Mouse (Mus musculus): ENCODE results near the gene Gm36176.
A peak's percentile ranks its signal among the peaks of the same experiment; 100 is the strongest.

Gene Gm36176

DNA sequence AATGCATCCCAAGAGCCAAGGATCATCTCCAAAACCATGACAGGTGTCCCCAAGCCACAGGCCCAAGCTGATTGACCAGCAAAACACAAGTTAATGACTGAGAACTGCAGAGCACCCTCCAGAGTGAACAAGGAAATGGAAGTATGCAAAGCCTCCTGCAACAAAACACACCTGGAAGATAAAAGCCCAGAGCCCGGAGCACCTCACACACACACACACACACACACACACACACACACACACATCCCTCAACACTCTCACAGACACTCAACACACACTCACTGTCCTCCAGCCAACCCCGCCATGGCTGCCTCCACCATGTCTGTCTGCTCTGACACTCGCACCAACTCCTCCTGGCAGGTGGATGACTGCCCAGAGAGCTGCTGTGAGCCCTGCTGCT lies at the start of gene Gm36176:
Gene Gm36176, plus strand, starts transcription at position 301 of the 400 bp plus-strand sequence.
- DNase-seq (ENCODE audit: low read depth, low spot score): no peak

DNA sequence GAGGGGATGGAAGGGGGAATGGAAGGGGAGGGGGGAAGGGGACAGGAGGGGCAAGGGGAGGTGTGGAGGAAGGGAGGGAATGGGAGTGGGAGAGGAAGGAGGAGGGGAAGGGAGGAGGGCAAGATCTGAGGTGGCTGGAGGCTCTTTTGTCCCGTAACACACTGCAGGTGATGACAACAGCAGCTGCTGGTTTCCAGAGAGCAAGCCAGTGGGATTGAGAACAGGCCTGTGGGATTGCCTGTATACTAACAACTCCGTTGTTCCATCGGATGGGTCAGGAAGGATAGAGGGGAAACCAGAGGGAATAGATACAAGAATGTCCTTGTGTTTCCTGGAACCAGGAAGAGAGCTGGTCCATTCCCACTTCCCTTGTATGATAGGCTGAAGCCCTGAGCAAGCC lies 48.9 kb upstream of the Gm36176 start:
- no peak for DNase-seq (ENCODE audit: low read depth, low spot score)

DNA sequence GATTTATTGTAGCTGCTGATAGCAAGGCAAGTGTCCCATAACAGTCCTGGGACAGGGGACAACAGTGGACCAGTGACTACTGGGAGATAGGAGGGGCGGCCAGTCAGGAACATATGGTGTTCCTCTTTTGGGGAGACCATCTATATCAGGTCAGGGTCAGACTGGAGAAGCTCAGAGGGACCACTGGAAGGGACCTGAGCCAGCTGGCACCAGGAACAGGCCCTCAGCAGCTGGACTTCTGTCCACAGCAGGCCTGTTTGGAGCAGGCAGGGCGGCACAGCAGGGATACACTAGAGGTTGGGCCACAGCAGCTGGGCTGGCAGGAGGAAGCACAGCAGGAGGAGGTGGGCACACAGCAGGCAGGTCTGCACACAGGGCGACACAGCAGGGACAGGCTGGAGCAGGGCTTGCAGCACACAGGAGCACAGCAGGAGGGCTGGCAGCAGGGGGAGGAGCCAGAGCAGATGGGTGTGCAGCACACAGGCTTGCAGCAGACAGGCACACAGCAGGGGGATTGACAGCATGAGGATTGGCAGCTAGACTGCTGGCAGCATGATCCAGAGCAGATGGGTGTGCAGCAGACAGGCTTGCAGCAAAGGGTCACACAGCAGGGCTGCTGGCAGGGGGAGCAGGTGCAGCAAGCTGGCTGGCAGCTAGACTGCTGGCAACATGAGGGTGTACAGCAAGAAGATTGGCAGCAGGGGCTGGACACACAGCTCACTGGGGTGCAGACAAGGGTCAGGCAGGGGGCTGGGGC lies 48.3 kb upstream of the Gm36176 start:
- peak; percentile 16 for DNase-seq (ENCODE audit: low read depth, low spot score)

DNA sequence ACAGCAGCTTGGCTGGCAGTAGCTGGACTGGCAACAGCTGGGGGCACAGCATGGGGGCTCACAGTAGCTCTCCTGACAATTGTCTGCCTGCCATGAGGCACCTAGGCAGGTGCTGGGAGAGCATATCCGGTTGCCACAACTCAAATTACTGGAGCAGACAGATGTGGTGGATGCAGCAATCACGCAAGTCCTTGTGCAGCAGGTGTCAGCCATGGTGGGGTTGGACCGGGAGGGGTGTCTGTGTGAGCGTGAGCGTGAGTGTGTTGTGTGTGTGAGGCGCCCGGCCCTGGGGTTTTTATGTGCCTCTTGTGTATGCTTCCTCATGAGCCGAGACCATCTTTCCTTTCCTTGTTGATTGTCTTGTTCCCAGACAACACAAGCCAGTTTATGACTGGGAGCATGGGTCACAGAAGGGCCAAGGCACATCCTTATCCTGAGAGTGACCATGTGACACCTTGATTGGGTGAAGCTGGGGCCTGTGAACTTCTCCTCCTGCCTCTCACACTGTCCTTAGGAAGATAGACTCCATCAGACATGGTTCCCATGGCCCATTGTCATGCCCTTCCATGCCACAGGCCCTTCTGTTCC lies 47.6 kb upstream of the Gm36176 start, which contains the start of gene Gm19668:
Gene Gm19668, minus strand, starts transcription at position 213 of the 588 bp plus-strand sequence.
- DNase-seq (ENCODE audit: low read depth, low spot score): peak; percentile 29

DNA sequence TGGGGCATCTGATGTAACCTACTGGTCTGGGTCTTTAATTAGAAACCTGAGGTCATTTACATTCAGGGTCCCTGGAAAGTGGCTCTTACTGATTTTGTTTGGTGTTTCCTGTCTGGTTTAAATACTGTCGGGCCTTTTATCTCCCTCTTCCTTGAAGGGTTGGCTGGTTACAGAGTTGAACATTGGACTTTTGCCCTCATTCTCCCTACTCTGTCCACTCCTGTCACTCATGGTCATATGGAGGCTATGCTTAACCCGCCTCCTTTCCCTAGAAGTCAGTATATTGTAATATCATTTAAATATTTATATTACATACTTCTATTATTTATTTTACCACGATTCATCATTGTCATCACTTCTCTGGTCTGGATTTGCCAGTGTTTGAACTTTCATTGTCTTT lies 42.5 kb upstream of the Gm36176 start:
- DNase-seq (ENCODE audit: low read depth, low spot score): no peak

DNA sequence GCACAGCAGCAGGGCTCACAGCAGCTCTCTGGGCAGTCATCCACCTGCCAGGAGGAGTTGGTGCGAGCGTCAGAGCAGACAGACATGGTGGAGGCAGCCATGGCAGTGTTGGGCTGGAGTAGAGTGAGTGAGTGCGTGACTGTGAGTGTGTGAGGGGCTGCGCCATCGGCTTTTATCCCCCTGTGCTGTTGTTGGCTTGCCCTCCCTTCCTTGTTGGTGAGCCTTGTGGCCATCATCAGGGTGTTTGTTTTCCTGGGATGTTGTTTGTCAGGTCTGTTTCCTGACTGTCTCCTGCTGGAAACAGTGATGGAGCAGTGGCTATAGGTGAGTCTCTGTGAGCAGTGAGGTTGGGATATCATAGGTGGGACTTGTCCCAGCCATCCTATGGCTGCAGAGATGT lies 34.9 kb upstream of the Gm36176 start, which contains the start of gene Gm9507:
Gene Gm9507, minus strand, starts transcription at position 101 of the 400 bp plus-strand sequence.
- DNase-seq (ENCODE audit: low read depth, low spot score): no peak

DNA sequence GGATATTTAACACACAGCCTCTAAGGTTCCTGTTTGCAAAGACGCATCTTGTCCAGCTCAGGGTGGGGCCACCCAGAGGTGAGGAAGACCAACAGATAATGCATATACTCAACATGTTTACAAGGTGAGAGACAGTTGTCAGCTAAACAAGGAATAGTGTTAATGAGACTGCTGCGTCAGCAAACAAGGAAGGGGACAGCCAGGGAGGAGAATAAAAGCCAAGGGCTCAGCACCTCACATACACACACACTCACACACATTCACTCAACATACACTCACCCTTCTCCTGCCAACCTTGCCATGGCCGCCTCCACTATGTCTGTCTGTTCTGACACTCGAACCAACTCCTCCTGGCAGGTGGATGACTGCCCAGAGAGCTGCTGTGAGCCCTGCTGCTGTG lies 32.2 kb upstream of the Gm36176 start, which contains the start of gene Gm2696:
Gene Gm2696, plus strand, starts transcription at position 301 of the 400 bp plus-strand sequence.
- DNase-seq (ENCODE audit: low read depth, low spot score): no peak

DNA sequence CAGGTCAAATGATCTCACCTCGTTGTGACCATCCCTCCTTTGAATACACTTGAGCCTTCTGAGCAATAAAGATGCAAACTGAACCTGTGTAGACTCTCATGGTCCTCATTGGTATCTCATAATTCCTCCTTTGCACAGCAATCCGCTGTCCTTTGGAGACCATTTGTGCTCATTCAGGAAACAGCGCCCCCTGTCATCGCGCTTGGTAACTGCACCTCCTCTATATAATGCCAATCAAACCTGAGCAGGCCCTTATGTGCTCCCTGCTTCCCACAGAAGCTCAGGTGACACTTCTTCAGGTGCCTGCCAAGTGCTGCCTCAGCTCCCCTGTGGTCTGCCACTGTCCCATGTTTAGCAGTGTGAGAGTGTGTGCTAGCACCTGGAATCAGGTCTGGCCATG lies 31.1 kb upstream of the Gm36176 start:
- peak; percentile 41 for DNase-seq (ENCODE audit: low read depth, low spot score)

DNA sequence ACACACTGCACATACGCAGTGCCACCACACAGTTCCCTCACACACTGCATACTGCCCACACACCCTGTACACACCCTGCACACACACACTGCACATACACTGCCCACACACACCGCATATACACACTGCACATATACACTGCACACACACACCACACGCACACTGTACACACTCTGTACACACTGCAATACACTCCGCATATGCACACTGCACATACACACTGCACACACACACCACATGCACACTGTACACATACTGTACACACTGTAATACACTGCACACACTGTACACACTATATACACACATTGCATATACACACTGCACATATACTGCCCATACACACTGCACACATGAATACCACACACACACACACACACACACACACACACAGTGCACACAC lies 28.1 kb upstream of the Gm36176 start:
- DNase-seq (ENCODE audit: low read depth, low spot score): no peak

DNA sequence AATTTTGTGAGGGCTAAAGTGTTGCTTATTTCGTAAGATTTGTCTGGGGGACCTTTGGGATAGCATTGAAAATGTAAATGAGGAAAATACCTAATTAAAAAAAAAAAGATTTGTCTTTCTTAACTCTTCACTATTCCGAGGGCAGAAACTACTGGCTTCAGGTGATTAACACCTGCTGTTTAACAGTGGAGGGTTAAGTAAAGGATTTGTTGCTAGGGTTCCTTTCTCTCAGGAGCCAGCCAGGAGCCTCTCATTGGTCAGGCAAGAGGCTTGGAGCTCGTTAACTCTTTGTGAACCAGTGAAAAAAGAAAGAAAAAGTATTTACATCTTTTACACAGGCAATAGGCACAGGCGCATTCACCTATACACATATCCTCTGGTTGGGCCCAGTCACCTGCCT lies 27.4 kb upstream of the Gm36176 start:
- no peak for DNase-seq (ENCODE audit: low read depth, low spot score)

DNA sequence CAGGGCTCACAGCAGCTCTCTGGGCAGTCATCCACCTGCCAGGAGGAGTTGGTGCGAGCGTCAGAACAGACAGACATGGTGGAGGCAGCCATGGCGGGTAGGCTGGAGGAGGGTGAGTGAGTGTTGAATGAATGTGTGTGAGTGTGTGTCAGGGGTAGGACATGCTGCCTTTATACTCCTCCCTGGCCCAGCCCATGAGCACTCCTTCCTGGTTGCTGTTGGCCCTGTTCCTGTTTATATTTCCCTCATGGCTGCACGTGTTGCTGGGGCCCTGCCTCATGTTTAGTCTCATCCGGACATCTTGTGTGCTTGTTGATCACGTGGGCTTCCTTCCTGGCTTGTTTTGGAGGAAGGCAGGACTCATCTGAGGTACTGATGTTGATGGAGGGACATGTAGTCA lies 19.7 kb upstream of the Gm36176 start, which contains the start of gene Krtap10-4:
Gene Krtap10-4, minus strand, starts transcription at position 145 of the 400 bp plus-strand sequence.
- DNase-seq (ENCODE audit: low read depth, low spot score): no peak

DNA sequence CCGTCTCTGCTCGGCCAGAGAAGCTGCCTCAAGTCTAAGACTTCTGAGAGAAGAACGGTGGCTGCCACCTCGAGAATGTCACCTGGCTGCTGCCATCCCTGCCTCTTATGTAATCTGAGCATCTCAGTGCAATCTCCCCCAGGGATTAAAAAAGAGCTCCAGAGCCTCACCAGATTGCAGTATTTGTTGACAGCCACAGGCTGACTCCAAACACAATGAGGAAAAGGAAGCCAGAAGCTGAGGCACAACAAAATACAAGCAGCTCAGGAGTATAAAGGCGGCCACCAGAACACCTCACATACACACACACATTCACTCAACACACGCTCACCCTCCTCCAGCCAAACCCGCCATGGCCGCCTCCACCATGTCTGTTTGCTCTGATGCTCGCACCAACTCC lies 11.0 kb upstream of the Gm36176 start, which contains the start of gene Krtap10-10:
Gene Krtap10-10, plus strand, starts transcription at position 301 of the 400 bp plus-strand sequence.
- no peak for DNase-seq (ENCODE audit: low read depth, low spot score)

DNA sequence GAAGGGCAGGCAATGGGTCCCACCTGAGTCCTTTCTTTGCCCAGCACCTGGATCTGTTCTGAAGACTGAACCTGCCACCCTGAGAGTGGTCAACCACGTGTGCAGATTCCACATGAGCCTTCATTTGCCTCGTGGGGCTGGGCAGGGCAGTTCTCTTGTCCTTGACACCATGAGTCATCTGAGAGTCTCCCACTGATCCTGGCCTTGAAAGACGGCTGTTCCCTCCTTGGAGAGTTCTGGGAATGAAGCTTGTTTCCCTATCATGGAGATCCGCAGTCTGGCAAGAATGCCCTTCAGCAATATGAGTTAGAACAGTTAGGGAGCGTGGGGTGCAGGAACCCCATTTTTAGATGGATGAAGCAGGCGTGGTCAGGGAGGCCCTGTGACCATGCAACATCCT lies 7.6 kb upstream of the Gm36176 start:
- DNase-seq (ENCODE audit: low read depth, low spot score): no peak

DNA sequence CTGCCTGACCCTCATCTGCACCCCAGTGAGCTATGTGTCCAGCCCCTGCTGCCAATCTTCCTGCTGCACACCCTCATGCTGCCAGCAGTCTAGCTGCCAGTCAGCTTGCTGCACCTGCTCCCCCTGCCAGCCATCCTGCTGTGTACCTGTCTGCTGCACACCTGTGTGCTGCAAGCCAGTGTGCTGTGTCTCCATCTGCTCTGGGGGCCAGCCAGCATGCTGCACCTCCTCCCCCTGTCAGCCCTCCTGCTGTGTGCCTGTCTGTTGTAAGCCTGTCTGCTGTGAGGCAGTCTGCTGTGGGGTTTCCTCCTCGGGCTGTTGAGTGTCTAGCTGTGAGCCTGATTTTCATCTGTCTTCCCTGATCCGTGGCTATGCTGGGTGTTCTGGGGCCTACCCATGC lies 358 bp downstream of the Gm36176 start:
- no peak for DNase-seq (ENCODE audit: low read depth, low spot score)

DNA sequence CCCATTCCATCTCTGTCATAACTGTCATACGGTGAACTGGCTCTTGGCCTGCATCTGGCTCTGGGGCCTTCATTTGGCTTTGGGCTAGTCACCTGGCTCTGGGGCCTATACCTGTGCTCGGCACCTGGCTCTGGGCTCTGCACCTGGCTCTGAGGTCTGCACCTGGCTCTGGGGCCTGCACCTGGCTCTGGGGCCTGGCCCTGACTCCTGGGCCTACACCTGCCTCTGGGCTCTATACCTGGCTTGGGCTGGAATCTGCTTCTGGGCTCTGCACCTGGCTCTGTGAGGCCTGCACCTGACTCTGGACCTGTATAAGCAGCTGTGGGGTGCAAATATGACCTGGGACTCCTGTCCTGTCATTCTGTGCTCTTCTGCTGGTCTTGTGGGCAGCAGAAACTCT lies 935 bp downstream of the Gm36176 start:
- DNase-seq (ENCODE audit: low read depth, low spot score): no peak

DNA sequence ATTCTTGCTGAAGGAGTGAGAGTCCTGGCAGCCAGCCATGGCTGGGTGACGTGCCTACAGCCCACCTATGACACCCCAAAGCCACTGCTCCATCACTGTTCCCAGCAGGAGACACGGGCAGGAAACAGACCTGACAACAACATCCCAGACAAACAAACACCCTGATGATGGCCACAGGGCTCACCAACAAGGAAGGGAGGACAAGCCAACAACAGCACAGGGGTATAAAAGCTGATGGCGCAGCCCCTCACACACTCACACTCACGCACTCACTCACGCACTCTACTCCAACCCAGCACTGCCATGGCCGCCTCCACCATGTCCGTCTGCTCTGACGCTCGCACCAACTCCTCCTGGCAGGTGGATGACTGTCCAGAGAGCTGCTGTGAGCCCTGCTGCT lies 6.0 kb downstream of the Gm36176 start, which contains the start of gene Gm10318:
Gene Gm10318, plus strand, starts transcription at position 301 of the 400 bp plus-strand sequence.
- DNase-seq (ENCODE audit: low read depth, low spot score): no peak

DNA sequence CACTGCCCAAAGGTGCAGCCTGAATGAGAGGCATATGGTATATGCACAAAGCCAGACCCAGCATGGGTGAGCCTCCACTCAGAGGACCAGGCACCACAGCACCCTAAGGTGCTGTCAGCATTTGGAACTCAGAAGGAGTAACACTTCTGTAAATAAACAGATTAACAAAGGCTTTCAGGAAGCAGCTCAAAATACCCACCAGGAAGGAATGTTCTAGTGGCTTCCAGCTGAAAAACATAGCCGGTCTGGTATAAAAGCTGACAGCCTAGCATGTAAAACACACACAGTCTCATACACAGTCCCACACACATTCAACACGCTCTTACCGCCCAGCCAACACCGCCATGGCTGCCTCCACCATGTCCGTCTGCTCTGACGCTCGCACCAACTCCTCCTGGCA lies 15.1 kb downstream of the Gm36176 start, which contains the start of gene Gm3285:
Gene Gm3285, plus strand, starts transcription at position 301 of the 400 bp plus-strand sequence.
- no peak for DNase-seq (ENCODE audit: low read depth, low spot score)

DNA sequence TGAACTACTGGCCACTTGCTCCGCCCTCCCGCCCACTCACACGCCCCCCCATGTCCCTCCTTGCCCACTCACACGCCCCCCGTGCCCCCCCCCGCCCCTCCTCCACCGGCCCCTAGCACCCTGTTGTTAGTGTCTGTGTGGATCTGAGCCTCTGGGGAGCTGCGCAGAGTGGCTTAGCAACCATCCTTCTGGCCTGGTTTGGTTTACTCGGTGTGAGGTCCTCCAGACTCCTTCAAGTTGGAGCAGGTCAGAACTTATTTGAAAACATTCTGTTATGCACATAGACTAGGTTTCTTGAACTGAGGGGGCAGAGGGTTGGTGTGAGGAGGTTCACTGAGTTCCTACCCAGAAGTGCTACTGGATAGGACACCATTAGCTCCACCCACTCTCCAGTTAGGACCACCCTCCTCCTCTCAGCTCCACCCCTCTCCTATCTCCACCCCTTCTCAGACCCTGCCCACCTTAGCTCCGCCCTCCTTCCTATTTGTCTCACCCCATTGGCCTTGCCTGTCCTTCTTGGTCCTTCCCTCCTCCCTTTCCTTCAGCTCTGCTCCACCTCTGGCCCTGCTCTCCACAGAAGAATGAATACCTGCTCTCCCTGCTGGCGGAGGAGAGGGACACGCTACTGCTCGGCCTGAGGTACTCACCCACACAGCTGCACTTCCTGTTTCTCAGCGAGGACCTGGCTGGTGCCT lies 17.6 kb downstream of the Gm36176 start:
- peak; percentile 74 for DNase-seq (ENCODE audit: low read depth, low spot score)

DNA sequence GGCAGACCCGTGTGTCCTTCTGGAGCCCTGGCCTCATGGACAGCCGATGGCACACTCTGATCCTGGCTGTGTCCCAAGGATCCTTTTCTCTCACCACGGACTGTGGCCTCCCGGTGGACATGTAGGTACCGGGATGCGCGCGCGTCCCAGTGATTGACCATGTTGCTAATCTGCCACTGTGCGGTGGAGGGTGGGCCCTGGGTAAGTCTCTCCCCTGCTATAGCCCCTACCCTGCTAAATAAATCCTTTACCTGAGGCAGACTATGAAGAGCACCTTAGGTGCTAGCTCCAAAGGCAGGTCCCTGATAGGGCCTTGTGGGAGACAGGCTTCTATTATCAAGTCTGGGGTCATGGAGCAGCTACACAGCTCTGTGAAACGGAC lies 18.1 kb downstream of the Gm36176 start:
- DNase-seq (ENCODE audit: low read depth, low spot score): peak; percentile 12

DNA sequence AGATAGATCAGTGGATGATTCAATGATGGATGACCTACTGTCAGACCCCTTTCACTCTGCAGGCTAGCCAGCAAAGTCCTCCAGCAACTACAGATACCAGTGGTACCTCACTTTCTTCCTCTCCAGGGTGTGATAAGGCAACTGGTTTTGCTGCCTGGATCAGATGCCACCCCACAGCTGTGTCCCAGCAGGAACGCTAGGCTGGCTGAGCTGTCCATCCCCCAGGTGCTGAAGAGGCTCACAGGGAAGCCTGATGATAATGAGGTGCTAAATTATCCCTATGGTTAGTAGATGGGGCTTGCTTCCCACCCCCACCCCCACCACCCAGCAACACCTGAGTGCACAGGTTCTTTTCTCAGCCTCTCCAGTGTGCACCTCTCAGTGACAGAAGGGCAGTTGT lies 20.9 kb downstream of the Gm36176 start:
- peak; percentile 8 for DNase-seq (ENCODE audit: low read depth, low spot score)

DNA sequence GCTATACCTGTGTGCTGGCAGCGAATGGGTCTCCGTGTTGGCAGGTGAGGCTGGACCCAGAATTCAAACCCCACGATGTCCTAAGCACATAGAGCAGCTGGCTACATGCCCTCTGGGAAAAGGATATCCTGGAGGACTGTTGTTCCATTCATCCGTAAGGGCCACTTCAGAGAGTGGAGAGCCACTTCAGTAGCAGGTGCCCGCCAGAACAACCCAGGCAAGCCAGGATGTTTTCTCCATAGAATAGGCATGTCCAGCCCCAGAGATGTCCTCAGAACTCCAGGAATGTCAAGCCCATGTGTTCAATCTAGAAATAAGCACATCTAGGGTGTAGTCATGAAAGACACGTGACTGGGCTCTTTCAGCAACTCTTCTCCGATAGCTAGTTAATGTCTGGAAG lies 23.0 kb downstream of the Gm36176 start:
- no peak for DNase-seq (ENCODE audit: low read depth, low spot score)

DNA sequence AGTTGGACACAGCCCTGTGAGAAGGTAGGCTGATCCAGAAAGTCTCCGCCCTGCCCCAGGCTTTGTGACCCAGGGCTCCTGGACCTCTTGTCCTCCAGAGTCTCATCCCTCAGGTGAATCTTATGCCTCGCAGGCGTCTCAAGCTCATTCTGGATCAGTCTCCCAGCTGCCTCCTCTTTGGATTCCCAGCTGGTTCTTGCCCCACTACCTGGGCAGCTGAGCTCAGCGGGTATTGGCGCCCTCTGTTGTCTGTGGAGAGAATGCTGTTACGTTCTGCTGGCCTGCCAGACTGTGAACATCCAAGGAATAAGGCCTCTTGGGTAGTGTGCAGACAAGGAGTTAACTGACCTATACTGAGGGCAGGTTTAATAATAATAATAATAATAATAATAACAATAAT lies 32.4 kb downstream of the Gm36176 start:
- DNase-seq (ENCODE audit: low read depth, low spot score): no peak
